In genomic region chr16:93151652-93152051, GRCm38 (mm10) we compare ENCODE assay signal across 22 mouse cellular contexts.
DNase-seq lines count a peak whose midpoint lies in the region; ATAC-seq and TF ChIP-seq lines count a peak whose summit lies in the region.
"Had no signal": no experiment of that assay in that cellular context is flagged by ENCODE, and none has a peak within 500 bp of the region (broad histone marks: within the 10 kb centered on the region; RNA-seq: fewer than 3 reads in every experiment).

No protein-coding gene starts in this region.

- peaks cover 51% of the 10 kb centered on the region for H3K27me3 ChIP-seq in heart, embryonic 12.5 days (replicated peaks)
- no peaks in the 10 kb centered on the region for H3K27me3 ChIP-seq in thymus, adult 2 months (ENCODE audit: control insufficient read depth, insufficient read depth, low read length)
- peaks cover 25% of the 10 kb centered on the region; the same call in 1 of the 2 replicates for H3K27me3 ChIP-seq in limb, embryonic 10.5 days (ENCODE audit: low read depth, poor library complexity, severe bottlenecking)
- H3K27me3 ChIP-seq: embryonic facial prominence, embryonic 15.5 days; forebrain, embryonic 13.5 days; forebrain, embryonic 15.5 days had no signal

- no peak for TF ChIP-seq POLR2A in thymus, adult 2 months (IDR thresholded peaks at IDR 0.05; ENCODE audit: control insufficient read depth, extremely low read depth, insufficient read depth, low read length, poor library complexity)

- H3K27ac ChIP-seq in heart, embryonic 12.5 days (ENCODE audit: poor library complexity, severe bottlenecking): no peak overlapping the region
- peak overlapping the region; percentile 39 for H3K27ac ChIP-seq in thymus, adult 2 months (ENCODE audit: control insufficient read depth, insufficient read depth, low read length)
- no peak overlapping the region for H3K27ac ChIP-seq in limb, embryonic 10.5 days
- H3K27ac ChIP-seq: embryonic facial prominence, embryonic 13.5 days; embryonic facial prominence, embryonic 15.5 days; forebrain, embryonic 13.5 days; forebrain, embryonic 15.5 days had no signal

- no peak overlapping the region for H3K9ac ChIP-seq in heart, embryonic 12.5 days
- H3K9ac ChIP-seq: embryonic facial prominence, embryonic 13.5 days; embryonic facial prominence, embryonic 15.5 days; forebrain, embryonic 13.5 days; forebrain, embryonic 15.5 days; forebrain, postnatal 0 days had no signal

- H3K4me2 ChIP-seq in heart, embryonic 12.5 days: no peak overlapping the region
- H3K4me2 ChIP-seq: embryonic facial prominence, embryonic 13.5 days; embryonic facial prominence, embryonic 15.5 days; forebrain, embryonic 13.5 days; forebrain, embryonic 15.5 days had no signal

- no peak for TF ChIP-seq CTCF in thymus, adult 2 months (IDR thresholded peaks at IDR 0.05; ENCODE audit: borderline replicate concordance, control insufficient read depth, extremely low read depth, insufficient read depth, low read length, poor library complexity)

- WGBS in heart, embryonic 12.5 days: 95% methylated on average over 2 of the region's 2 CpGs
- WGBS in thymus, adult 2 months: 97% methylated on average over 2 of the region's 2 CpGs
- WGBS in limb, embryonic 10.5 days: 96% methylated on average over 2 of the region's 2 CpGs

- H3K9me3 ChIP-seq in heart, embryonic 12.5 days (replicated peaks): no peaks in the 10 kb centered on the region
- no peaks in the 10 kb centered on the region for H3K9me3 ChIP-seq in limb, embryonic 10.5 days (replicated peaks)
- H3K9me3 ChIP-seq: embryonic facial prominence, embryonic 13.5 days; embryonic facial prominence, embryonic 15.5 days; forebrain, embryonic 13.5 days; forebrain, embryonic 15.5 days had no signal

- no peak for ATAC-seq in heart, embryonic 12.5 days (ENCODE audit: insufficient number of reproducible peaks, low FRiP score)
- ATAC-seq: forebrain, embryonic 13.5 days; forebrain, embryonic 15.5 days; forebrain, postnatal 0 days had no signal

- no peak overlapping the region for H3K4me3 ChIP-seq in heart, embryonic 12.5 days
- no peak overlapping the region for H3K4me3 ChIP-seq in thymus, adult 2 months (ENCODE audit: control insufficient read depth, insufficient read depth, low read length)
- H3K4me3 ChIP-seq in limb, embryonic 10.5 days: no peak overlapping the region
- H3K4me3 ChIP-seq: embryonic facial prominence, embryonic 13.5 days; embryonic facial prominence, embryonic 15.5 days; forebrain, embryonic 13.5 days; forebrain, embryonic 15.5 days had no signal

- DNase-seq in heart, adult 11 months: peak; percentile 37
- DNase-seq in thymus, adult 2 months: no peak
- no peak for DNase-seq in thymus, adult 18-20 months
- peak; percentile 3 for DNase-seq in NIH3T3 (ENCODE audit: low read depth)
- DNase-seq in limb, embryonic 10.5 days (ENCODE audit: low spot score): no peak
- no peak for DNase-seq in layer of hippocampus, adult 9-11 months
- DNase-seq: adrenal gland, adult 2 months; adrenal gland, postnatal 10 days; adrenal gland, postnatal 25 days; cerebellum, adult 11 months; cerebellum, adult 18-20 months; cerebellum, adult 8-10 months; cerebellum, adult 9-11 months; cerebellum, postnatal 14 days; cerebellum, postnatal 36 days; embryo, embryonic 11 days; forebrain, postnatal 0 days had no signal

- H3K4me1 ChIP-seq in heart, embryonic 12.5 days (replicated peaks): peaks cover 13% of the 10 kb centered on the region
- H3K4me1 ChIP-seq in thymus, adult 2 months (replicated peaks; ENCODE audit: control insufficient read depth, insufficient read depth, low read length): peaks cover 55% of the 10 kb centered on the region
- peaks cover 10% of the 10 kb centered on the region for H3K4me1 ChIP-seq in limb, embryonic 10.5 days
- H3K4me1 ChIP-seq: forebrain, embryonic 13.5 days had no signal

- H3K36me3 ChIP-seq in heart, embryonic 12.5 days: no peaks in the 10 kb centered on the region
- H3K36me3 ChIP-seq in thymus, adult 2 months (ENCODE audit: control insufficient read depth, insufficient read depth, low read length): no peaks in the 10 kb centered on the region
- H3K36me3 ChIP-seq in limb, embryonic 10.5 days: no peaks in the 10 kb centered on the region
- H3K36me3 ChIP-seq: embryonic facial prominence, embryonic 13.5 days; embryonic facial prominence, embryonic 15.5 days; forebrain, embryonic 15.5 days had no signal

Comparison
In these comparisons a context has a peak if more than half of its experiments do, and no peak if none do; other contexts are left out.
1. DNase-seq: peak in heart, adult 11 months (single experiment) and NIH3T3 (single experiment); none in thymus, adult 2 months (single experiment), thymus, adult 18-20 months (0 of 2), limb, embryonic 10.5 days (single experiment) and layer of hippocampus, adult 9-11 months (single experiment).